Mouse (Mus musculus) liver, postnatal 0 days (tissue): ENCODE measurements around the gene Selp.

Source experiments
- CTCF ChIP-seq: sonication (generic); IDR thresholded peaks from 2 replicates; pipeline ENCODE4 v1.5.1; 2016; ENCODE audit warnings: antibody characterized with exemption, low read depth
- EP300 ChIP-seq: IDR thresholded peaks from 2 replicates; pipeline ENCODE4 v1.6.1; 2016; ENCODE audit warnings: antibody characterized with exemption, low read depth, mild to moderate bottlenecking

DNA sequence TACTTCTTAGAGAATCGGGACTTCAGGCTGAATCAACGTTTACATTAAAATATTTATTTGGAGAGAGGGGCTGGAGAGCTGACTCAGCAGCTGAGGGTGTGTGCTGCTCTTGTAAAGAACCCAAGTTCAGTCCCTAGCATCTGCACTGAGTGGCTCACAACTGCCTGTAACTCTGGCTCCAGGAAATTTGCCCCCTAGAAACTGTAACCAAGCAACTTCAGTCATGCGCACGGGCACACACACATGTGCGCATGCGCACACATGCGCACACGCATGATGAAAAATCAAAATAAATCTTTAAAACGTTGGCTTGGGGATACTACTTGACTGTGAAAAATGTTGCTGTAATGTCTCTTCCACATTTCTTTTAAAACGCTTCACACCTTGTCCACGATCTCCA, 36.0 kb upstream of the Selp start:
- TF ChIP-seq EP300 (no peak), CTCF (no peak)
